Mouse (Mus musculus): Measurements from ENCODE around the gene Acaca.
"Not testable (repeated sequence)": the region's sequence is repeated elsewhere in the genome, so short reads cannot be mapped to it uniquely, and the experiment has no call there.

Gene Acaca

GRCm38 (mm10) chr11:84332384-84332783 lies 202.9 kb downstream of the Acaca start:
- no peak for DNase-seq (ENCODE audit: low spot score in 2 of 2)

GRCm38 (mm10) chr11:84332860-84333259 lies 203.4 kb downstream of the Acaca start:
- DNase-seq (ENCODE audit: low spot score in 2 of 2) = no peak

GRCm38 (mm10) chr11:84338273-84338672 lies 208.8 kb downstream of the Acaca start:
- DNase-seq (ENCODE audit: low spot score in 2 of 2) = not testable (repeated sequence)

GRCm38 (mm10) chr11:84340630-84341029 lies 211.2 kb downstream of the Acaca start:
- no peak for DNase-seq (ENCODE audit: low spot score in 2 of 2)

- no peak for DNase-seq (ENCODE audit: low spot score in 2 of 2)
These were observed 215.2 kb downstream of the Acaca start for GRCm38 (mm10) chr11:84344522-84345236.

- no peak for DNase-seq (ENCODE audit: low spot score in 2 of 2)
These were observed 218.3 kb downstream of the Acaca start for GRCm38 (mm10) chr11:84347766-84348165.

GRCm38 (mm10) chr11:84348843-84349825 lies 219.7 kb downstream of the Acaca start:
- no peak for DNase-seq (ENCODE audit: low spot score in 2 of 2)

GRCm38 (mm10) chr11:84351150-84351549 lies 221.7 kb downstream of the Acaca start:
- DNase-seq (ENCODE audit: low spot score in 2 of 2) = no peak

- DNase-seq (ENCODE audit: low spot score in 2 of 2) = no peak
These were observed 223.7 kb downstream of the Acaca start for GRCm38 (mm10) chr11:84353058-84353726.

- DNase-seq (ENCODE audit: low spot score in 2 of 2) = no peak
These were observed 227.8 kb downstream of the Acaca start for GRCm38 (mm10) chr11:84357304-84357703.

- DNase-seq (ENCODE audit: low spot score in 2 of 2) = no peak
These were observed 228.3 kb downstream of the Acaca start for GRCm38 (mm10) chr11:84357771-84358170.

- DNase-seq (ENCODE audit: low spot score in 2 of 2) = no peak
These were observed 232.1 kb downstream of the Acaca start for GRCm38 (mm10) chr11:84361551-84361950.

- no peak for DNase-seq (ENCODE audit: low spot score in 2 of 2)
These were observed 233.3 kb downstream of the Acaca start for GRCm38 (mm10) chr11:84362633-84363243.

GRCm38 (mm10) chr11:84365313-84365712 lies 235.8 kb downstream of the Acaca start:
- no peak for DNase-seq (ENCODE audit: low spot score in 2 of 2)

GRCm38 (mm10) chr11:84368902-84369301 lies 239.4 kb downstream of the Acaca start:
- no peak for DNase-seq (ENCODE audit: low spot score in 2 of 2)

GRCm38 (mm10) chr11:84373122-84373521 lies 243.7 kb downstream of the Acaca start:
- DNase-seq (ENCODE audit: low spot score in 2 of 2) = no peak

- no peak for DNase-seq (ENCODE audit: low spot score in 2 of 2)
These were observed 246.6 kb downstream of the Acaca start for GRCm38 (mm10) chr11:84375951-84376496.

- DNase-seq (ENCODE audit: low spot score in 2 of 2) = no peak
These were observed 247.3 kb downstream of the Acaca start for GRCm38 (mm10) chr11:84376510-84377365.

- no peak for DNase-seq (ENCODE audit: low spot score in 2 of 2)
These were observed 253.0 kb downstream of the Acaca start for GRCm38 (mm10) chr11:84382450-84382849.

GRCm38 (mm10) chr11:84383891-84384290 lies 254.4 kb downstream of the Acaca start:
- no peak for DNase-seq (ENCODE audit: low spot score in 2 of 2)

Data from frontal cortex, postnatal 14 days (tissue).